Mouse (Mus musculus): ENCODE measurements around the gene Cnga2. TPM values are rescaled to one million over a fixed set of nuclear protein-coding genes. Genes with fewer than 3 reads are reported as not detected.

Cnga2 gene
- not detected in 2 replicates for polyA plus RNA-seq (2012; ENCODE audit: insufficient read depth, insufficient read length, low replicate concordance, missing spikeins)

- Histone ChIP-seq H3K27ac (ENCODE audit: insufficient read depth, low read depth, low read length) (no peak within 1 kb of the TSS), H3K4me1 (ENCODE audit: control insufficient read depth, insufficient read depth, low read length) (no peaks in the 10 kb centered on the region), H3K4me3 (ENCODE audit: insufficient read depth, low read depth, low read length) (no peak within 1 kb of the TSS)
- 74% methylated on average over 3 of the region's 3 CpGs for WGBS
- TF ChIP-seq CTCF (IDR thresholded peaks at IDR 0.05; ENCODE audit: insufficient read depth, low read depth, low read length) (no peak), POLR2A (IDR thresholded peaks at IDR 0.05; ENCODE audit: insufficient read depth, low read depth, low read length) (no peak)
Measured at GRCm38 (mm10) chrX:71991549-71991948, at the start of gene Cnga2. TSS of gene Cnga2 (plus strand) at chrX:71991849.

- TF ChIP-seq CTCF (IDR thresholded peaks at IDR 0.05; ENCODE audit: insufficient read depth, low read depth, low read length) (no peak), POLR2A (IDR thresholded peaks at IDR 0.05; ENCODE audit: insufficient read depth, low read depth, low read length) (no peak)
- Histone ChIP-seq H3K4me1 (ENCODE audit: control insufficient read depth, insufficient read depth, low read length) (no peaks in the 10 kb centered on the region), H3K4me3 (ENCODE audit: insufficient read depth, low read depth, low read length) (no peak overlapping the region), H3K27ac (ENCODE audit: insufficient read depth, low read depth, low read length) (no peak overlapping the region)
- WGBS = 14% methylated on average over 3 of the region's 3 CpGs
Measured at GRCm38 (mm10) chrX:71946631-71947030, 45.0 kb upstream of the Cnga2 start.

- peaks cover 2% of the 10 kb centered on the region; the same call in 1 of the 2 replicates for H3K4me1 ChIP-seq (ENCODE audit: control insufficient read depth, insufficient read depth, low read length)
- H3K27ac ChIP-seq (ENCODE audit: insufficient read depth, low read depth, low read length) = no peak overlapping the region
- TF ChIP-seq POLR2A (IDR thresholded peaks at IDR 0.05; ENCODE audit: insufficient read depth, low read depth, low read length) (no peak), CTCF (IDR thresholded peaks at IDR 0.05; ENCODE audit: insufficient read depth, low read depth, low read length) (no peak)
- no peak overlapping the region for H3K4me3 ChIP-seq (ENCODE audit: insufficient read depth, low read depth, low read length)
Measured at GRCm38 (mm10) chrX:71958366-71958765, 33.3 kb upstream of the Cnga2 start.

- Histone ChIP-seq H3K4me1 (ENCODE audit: control insufficient read depth, insufficient read depth, low read length) (peaks cover 3% of the 10 kb centered on the region; the same call in 1 of the 2 replicates), H3K4me3 (ENCODE audit: insufficient read depth, low read depth, low read length) (peak within 1 kb of the TSS; percentile 66), H3K27ac (ENCODE audit: insufficient read depth, low read depth, low read length) (no peak within 1 kb of the TSS)
- WGBS = 18% methylated on average over 70 of the region's 72 CpGs
- TF ChIP-seq CTCF (IDR thresholded peaks at IDR 0.05; ENCODE audit: insufficient read depth, low read depth, low read length) = no peak
- TF ChIP-seq POLR2A (IDR thresholded peaks at IDR 0.05; ENCODE audit: insufficient read depth, low read depth, low read length) = no peak
Measured at GRCm38 (mm10) chrX:71962073-71963051, 29.3 kb upstream of the Cnga2 start, which contains the start of gene Prrg3. TSS of gene Prrg3 (plus strand) at chrX:71962624.

GRCm38 (mm10) chrX:71963275-71963912, 28.3 kb upstream of the Cnga2 start:
- Histone ChIP-seq H3K4me3 (ENCODE audit: insufficient read depth, low read depth, low read length) (peak overlapping the region; percentile 66), H3K27ac (ENCODE audit: insufficient read depth, low read depth, low read length) (no peak overlapping the region), H3K4me1 (ENCODE audit: control insufficient read depth, insufficient read depth, low read length) (peaks cover 3% of the 10 kb centered on the region; the same call in 1 of the 2 replicates)
- TF ChIP-seq POLR2A (IDR thresholded peaks at IDR 0.05; ENCODE audit: insufficient read depth, low read depth, low read length) (no peak), CTCF (IDR thresholded peaks at IDR 0.05; ENCODE audit: insufficient read depth, low read depth, low read length) (no peak)
- WGBS = 38% methylated on average over 9 of the region's 9 CpGs

- TF ChIP-seq CTCF (IDR thresholded peaks at IDR 0.05; ENCODE audit: insufficient read depth, low read depth, low read length) (no peak), POLR2A (IDR thresholded peaks at IDR 0.05; ENCODE audit: insufficient read depth, low read depth, low read length) (no peak)
- Histone ChIP-seq H3K4me3 (ENCODE audit: insufficient read depth, low read depth, low read length) (no peak overlapping the region), H3K27ac (ENCODE audit: insufficient read depth, low read depth, low read length) (no peak overlapping the region), H3K4me1 (ENCODE audit: control insufficient read depth, insufficient read depth, low read length) (peaks cover 7% of the 10 kb centered on the region; the same call in 1 of the 2 replicates)
- 86% methylated on average over 1 of the region's 1 CpGs for WGBS
Measured at GRCm38 (mm10) chrX:71968216-71968615, 23.4 kb upstream of the Cnga2 start.

GRCm38 (mm10) chrX:71968816-71969215, 22.8 kb upstream of the Cnga2 start:
- H3K4me3 ChIP-seq (ENCODE audit: insufficient read depth, low read depth, low read length) = no peak overlapping the region
- TF ChIP-seq CTCF (IDR thresholded peaks at IDR 0.05; ENCODE audit: insufficient read depth, low read depth, low read length) (no peak), POLR2A (IDR thresholded peaks at IDR 0.05; ENCODE audit: insufficient read depth, low read depth, low read length) (no peak)
- 82% methylated on average over 6 of the region's 6 CpGs for WGBS
- H3K4me1 ChIP-seq (ENCODE audit: control insufficient read depth, insufficient read depth, low read length) = peaks cover 5% of the 10 kb centered on the region; the same call in 1 of the 2 replicates
- H3K27ac ChIP-seq (ENCODE audit: insufficient read depth, low read depth, low read length) = no peak overlapping the region

GRCm38 (mm10) chrX:71971325-71971724, 20.3 kb upstream of the Cnga2 start:
- no peak for TF ChIP-seq POLR2A (IDR thresholded peaks at IDR 0.05; ENCODE audit: insufficient read depth, low read depth, low read length)
- TF ChIP-seq CTCF (IDR thresholded peaks at IDR 0.05; ENCODE audit: insufficient read depth, low read depth, low read length) = no peak
- Histone ChIP-seq H3K27ac (ENCODE audit: insufficient read depth, low read depth, low read length) (no peak overlapping the region), H3K4me1 (ENCODE audit: control insufficient read depth, insufficient read depth, low read length) (peaks cover 5% of the 10 kb centered on the region; the same call in 1 of the 2 replicates), H3K4me3 (ENCODE audit: insufficient read depth, low read depth, low read length) (no peak overlapping the region)
- WGBS = 42% methylated on average over 5 of the region's 5 CpGs
